Mouse (Mus musculus) megakaryocyte, embryonic 14.5 days (primary cell): ENCODE measurements around the gene Fam83f. TPM values are rescaled to one million over a fixed set of nuclear protein-coding genes. Genes with fewer than 3 reads are reported as not detected.

Experiments used
- H3K27me3 ChIP-seq: replicated peaks from 2 replicates; pipeline ENCODE3; 2012; ENCODE audit warnings: inconsistent platforms
- H3K36me3 ChIP-seq: replicated peaks from 2 replicates; pipeline ENCODE3; 2012; ENCODE audit warnings: low read length, inconsistent platforms, mixed read lengths
- H3K4me1 ChIP-seq: 2 replicates; pipeline ENCODE4 v1.6.1; 2012; ENCODE audit warnings: inconsistent platforms
- H3K4me3 ChIP-seq: replicated peaks from 2 replicates; pipeline ENCODE3; 2012; ENCODE audit warnings: moderate library complexity, mild to moderate bottlenecking, inconsistent platforms
- H3K9me3 ChIP-seq: 2 replicates; pipeline ENCODE4 v1.6.1; 2012; ENCODE audit warnings: inconsistent platforms
- FLI1 ChIP-seq: IDR thresholded peaks from 2 replicates; pipeline ENCODE4 v1.6.1; 2012; ENCODE audit warnings: low read length, inconsistent platforms, mixed read lengths
- GATA1 ChIP-seq: IDR thresholded peaks from 3 replicates; pipeline ENCODE4 v1.6.1; 2012; ENCODE audit warnings: mixed read lengths, low read length, inconsistent platforms, borderline replicate concordance
- polyA plus RNA-seq: library from polyadenylated mRNA; stranded (reverse); fragments of >175 nt; gene quantifications from 2 replicates; pipeline ENCODE4 v1.2.3, GENCODE M21; 2012; ENCODE audit warnings: low replicate concordance; ENCODE audit not compliant: insufficient read depth

Fam83f gene
- polyA plus RNA-seq, 1 experiment = 0.64 TPM

GRCm38 (mm10) chr15:80658815-80659471 is 12.7 kb upstream of the Fam83f start:
- H3K36me3 ChIP-seq = no peaks in the 10 kb centered on the region
- peaks cover 71% of the 10 kb centered on the region for H3K27me3 ChIP-seq
- peaks cover 5% of the 10 kb centered on the region; the same call in 1 of the 2 replicates for H3K9me3 ChIP-seq
- no peak for TF ChIP-seq FLI1
- TF ChIP-seq GATA1 = no peak
- peaks cover 7% of the 10 kb centered on the region for H3K4me1 ChIP-seq
- H3K4me3 ChIP-seq = no peak overlapping the region

GRCm38 (mm10) chr15:80660963-80661362 is 10.7 kb upstream of the Fam83f start:
- Histone ChIP-seq H3K4me3 (no peak overlapping the region), H3K36me3 (no peaks in the 10 kb centered on the region), H3K27me3 (peaks cover 75% of the 10 kb centered on the region), H3K9me3 (peaks cover 5% of the 10 kb centered on the region; the same call in 1 of the 2 replicates), H3K4me1 (0 out of 2 replicates have a peak, but pooled peaks cover 3% of the 10 kb centered on the region)
- TF ChIP-seq FLI1 = no peak
- no peak for TF ChIP-seq GATA1

- peaks cover 59% of the 10 kb centered on the region for H3K27me3 ChIP-seq
- TF ChIP-seq GATA1 (no peak), FLI1 (no peak)
- no peaks in the 10 kb centered on the region for H3K36me3 ChIP-seq
- H3K4me3 ChIP-seq = no peak overlapping the region
- peaks cover 8% of the 10 kb centered on the region; the same call in 1 of the 2 replicates for H3K4me1 ChIP-seq
- peaks cover 22% of the 10 kb centered on the region for H3K9me3 ChIP-seq
Measured at GRCm38 (mm10) chr15:80664444-80664843, 7.2 kb upstream of the Fam83f start.

GRCm38 (mm10) chr15:80672810-80673209 is 1.2 kb downstream of the Fam83f start:
- H3K27me3 ChIP-seq = peaks cover 61% of the 10 kb centered on the region
- no peaks in the 10 kb centered on the region for H3K36me3 ChIP-seq
- peaks cover 55% of the 10 kb centered on the region for H3K4me1 ChIP-seq
- no peak overlapping the region for H3K4me3 ChIP-seq
- TF ChIP-seq FLI1 (no peak), GATA1 (no peak)
- H3K9me3 ChIP-seq = peaks cover 12% of the 10 kb centered on the region; the same call in 1 of the 2 replicates

- TF ChIP-seq GATA1 (no peak), FLI1 (no peak)
- Histone ChIP-seq H3K27me3 (peaks cover 67% of the 10 kb centered on the region), H3K9me3 (peaks cover 6% of the 10 kb centered on the region; the same call in 1 of the 2 replicates), H3K4me3 (peak overlapping the region; percentile 10), H3K36me3 (no peaks in the 10 kb centered on the region), H3K4me1 (peaks cover 52% of the 10 kb centered on the region)
Measured at GRCm38 (mm10) chr15:80673337-80674095, 1.9 kb downstream of the Fam83f start.

- Histone ChIP-seq H3K36me3 (no peaks in the 10 kb centered on the region), H3K9me3 (peaks cover 6% of the 10 kb centered on the region; the same call in 1 of the 2 replicates), H3K4me3 (no peak overlapping the region), H3K27me3 (peaks cover 76% of the 10 kb centered on the region), H3K4me1 (peaks cover 58% of the 10 kb centered on the region)
- TF ChIP-seq GATA1 (no peak), FLI1 (no peak)
Measured at GRCm38 (mm10) chr15:80674700-80675099, 3.1 kb downstream of the Fam83f start.

- no peaks in the 10 kb centered on the region for H3K36me3 ChIP-seq
- peaks cover 67% of the 10 kb centered on the region for H3K4me1 ChIP-seq
- no peaks in the 10 kb centered on the region for H3K9me3 ChIP-seq
- no peak overlapping the region for H3K4me3 ChIP-seq
- no peak for TF ChIP-seq GATA1
- no peak for TF ChIP-seq FLI1
- peaks cover 66% of the 10 kb centered on the region for H3K27me3 ChIP-seq
Measured at GRCm38 (mm10) chr15:80679515-80680215, 8.0 kb downstream of the Fam83f start.

- TF ChIP-seq FLI1 (no peak), GATA1 (no peak)
- peaks cover 67% of the 10 kb centered on the region for H3K27me3 ChIP-seq
- no peaks in the 10 kb centered on the region for H3K9me3 ChIP-seq
- H3K4me1 ChIP-seq = peaks cover 68% of the 10 kb centered on the region
- peak overlapping the region; percentile 51 for H3K4me3 ChIP-seq
- H3K36me3 ChIP-seq = no peaks in the 10 kb centered on the region
Measured at GRCm38 (mm10) chr15:80680347-80681030, 8.8 kb downstream of the Fam83f start.

GRCm38 (mm10) chr15:80681466-80681881 is 9.8 kb downstream of the Fam83f start:
- TF ChIP-seq FLI1 = no peak
- TF ChIP-seq GATA1 = no peak
- Histone ChIP-seq H3K36me3 (no peaks in the 10 kb centered on the region), H3K4me3 (peak overlapping the region; percentile 11), H3K4me1 (peaks cover 70% of the 10 kb centered on the region), H3K27me3 (peaks cover 68% of the 10 kb centered on the region), H3K9me3 (no peaks in the 10 kb centered on the region)
